Mouse (Mus musculus) ES-CJ7 (cell line): Measurements from ENCODE around the gene Pald1.

Experiments
- DNase-seq: peaks from one replicate; pipeline ENCODE4 v3.0.0; 2011; ENCODE audit warnings: low read depth, low spot score

Gene Pald1

GRCm38 (mm10) chr10:61281115-61281514, 102.2 kb downstream of the Pald1 start:
- no peak for DNase-seq

DNA sequence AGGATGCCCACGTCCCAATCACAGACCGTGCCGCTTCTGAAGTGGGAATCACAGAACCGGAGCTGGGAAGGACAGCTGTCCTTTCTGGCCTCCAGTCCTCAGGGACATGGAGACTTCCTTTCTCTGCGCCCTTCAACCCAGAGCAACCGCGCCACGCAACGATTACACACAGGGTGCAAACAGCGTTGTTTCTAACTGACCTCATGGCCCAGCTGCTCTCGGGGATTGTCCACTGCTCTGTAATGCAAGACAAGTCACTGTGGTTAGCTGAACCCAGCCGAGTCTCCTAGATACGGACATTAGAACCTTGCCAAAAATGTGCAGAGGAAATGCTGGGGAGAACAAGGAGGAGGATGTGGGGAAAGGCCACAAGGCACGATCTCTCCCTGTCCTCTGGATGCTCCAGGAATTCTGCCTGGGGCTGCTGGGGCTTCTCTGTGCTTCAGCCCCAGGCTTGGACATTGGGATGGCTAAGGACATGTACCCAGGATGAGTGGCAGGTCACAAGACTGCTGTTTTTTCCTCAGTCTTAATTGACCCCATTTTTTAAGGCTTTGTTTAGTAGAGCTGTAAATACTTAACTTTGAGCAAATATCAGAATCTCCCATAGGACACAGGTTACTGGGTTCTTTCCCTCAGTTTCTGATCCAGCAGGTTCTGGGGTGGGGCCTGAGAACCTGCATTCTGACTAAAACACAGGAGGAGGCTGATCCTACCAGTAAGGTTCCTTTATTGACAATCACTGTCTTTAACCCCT, 105.2 kb downstream of the Pald1 start:
- no peak for DNase-seq

DNA sequence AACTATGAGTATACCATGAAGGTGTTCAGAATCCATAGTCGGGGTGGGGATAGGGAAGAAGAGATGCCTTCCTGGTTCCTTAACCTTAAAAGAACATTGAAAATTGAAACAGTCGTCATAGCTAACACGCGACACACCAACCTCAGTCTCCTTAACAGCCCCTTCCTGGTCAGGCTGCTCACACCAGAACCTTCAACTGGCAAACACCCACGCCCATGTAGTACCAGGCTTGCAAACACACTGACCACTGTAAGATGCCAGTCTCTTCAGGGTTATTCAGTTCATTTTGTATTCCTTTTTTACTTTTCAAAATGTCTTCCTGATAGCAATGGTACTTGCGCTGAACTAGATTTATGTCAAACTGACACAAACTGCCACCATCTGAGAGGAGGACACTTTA, 106.3 kb downstream of the Pald1 start:
- no peak for DNase-seq

DNA sequence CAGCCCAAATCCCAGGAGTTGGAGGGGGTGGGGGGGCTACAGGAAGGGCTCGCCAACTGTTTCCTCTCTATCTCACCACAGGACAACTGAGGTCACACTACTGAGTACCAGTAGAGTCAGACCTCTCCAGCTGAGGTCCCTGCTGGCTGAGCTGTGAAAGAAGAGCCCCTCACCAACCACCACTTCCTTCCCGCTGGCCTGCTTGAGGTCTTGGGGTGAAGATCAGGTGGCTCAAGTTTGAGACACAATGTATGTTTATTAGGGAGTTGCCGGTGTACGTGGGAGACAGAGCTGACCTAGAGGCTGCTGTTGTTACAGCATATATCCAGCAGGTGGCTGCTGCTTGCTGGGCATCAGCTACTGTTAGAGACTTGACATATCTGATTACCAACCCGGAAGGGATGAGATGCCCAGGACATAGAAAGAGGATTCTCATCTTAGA, 107.6 kb downstream of the Pald1 start:
- DNase-seq: peak; percentile 81

DNA sequence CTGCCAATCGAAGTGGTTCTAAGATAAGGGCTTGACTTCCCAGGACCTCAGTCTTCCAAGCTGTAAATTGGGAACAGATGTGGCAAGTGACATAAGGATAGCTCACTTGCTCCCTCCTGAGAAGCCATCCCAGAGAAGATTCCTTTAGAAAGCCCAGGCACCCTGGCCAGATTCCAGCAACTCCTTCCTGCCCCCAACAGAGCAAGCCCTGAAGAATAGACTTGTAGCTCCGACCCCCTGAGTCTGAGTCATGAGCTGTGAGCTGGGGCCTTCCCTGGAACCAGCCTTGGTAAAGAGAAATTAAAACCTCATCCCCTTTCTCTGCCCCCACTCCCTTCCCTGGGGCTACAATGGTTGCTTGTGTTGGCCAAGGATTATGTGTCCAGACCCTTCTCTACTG, 108.8 kb downstream of the Pald1 start:
- DNase-seq: no peak

DNA sequence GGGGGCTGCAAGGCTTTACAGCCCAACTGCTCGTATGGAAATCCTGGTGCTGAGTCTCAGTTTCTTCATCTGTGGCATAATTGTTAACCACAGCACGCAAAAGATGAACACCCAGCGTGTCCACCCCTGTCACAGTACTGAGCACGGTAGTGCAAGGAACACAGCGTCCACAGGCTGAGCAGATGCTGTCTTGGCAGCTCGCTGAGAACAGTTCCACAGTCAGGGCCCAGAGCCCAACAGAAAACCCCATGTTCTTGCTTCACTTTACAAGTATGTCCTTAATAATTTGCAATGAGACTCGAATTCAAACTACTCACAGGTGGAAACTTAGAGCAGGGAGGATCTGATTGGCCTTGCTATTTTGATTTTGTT, 109.5 kb downstream of the Pald1 start:
- no peak for DNase-seq

DNA sequence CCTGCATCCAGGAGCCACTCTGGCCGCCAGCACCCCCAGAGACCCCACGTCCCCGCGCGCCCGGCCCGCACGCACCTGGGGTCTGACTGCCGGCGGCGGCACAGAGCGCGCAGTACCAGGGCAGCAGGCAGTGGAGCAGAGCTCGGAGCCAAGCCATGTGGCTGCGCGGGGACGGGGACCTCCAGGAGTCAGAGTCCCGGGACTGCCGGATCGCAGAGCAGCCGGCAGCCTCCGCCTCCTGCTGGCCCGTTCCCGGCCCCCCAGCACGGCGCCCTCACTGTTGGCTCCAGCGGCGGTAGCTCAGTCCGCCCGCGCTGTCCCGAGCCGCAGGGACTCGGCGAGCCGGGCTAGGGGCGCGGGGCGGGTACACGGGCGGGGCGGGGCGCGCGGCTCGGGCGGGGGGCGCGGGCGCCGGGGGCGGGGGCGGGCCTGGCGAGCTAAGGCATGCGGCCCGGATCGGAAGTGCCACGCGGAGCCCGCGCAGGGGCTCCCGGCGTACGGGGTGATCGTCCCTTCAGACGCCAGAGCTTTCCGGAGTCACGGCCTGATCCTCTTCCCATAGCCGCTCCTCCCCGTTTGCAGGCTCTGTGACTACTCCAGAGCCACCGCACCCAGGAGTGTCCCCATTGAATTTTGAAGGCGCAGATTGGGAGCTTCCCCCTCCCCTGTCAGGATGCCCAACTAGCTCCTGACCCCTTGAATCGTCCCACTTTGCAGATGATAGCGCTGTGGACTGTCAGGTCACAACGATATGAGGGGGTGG, 110.1 kb downstream of the Pald1 start, which contains the start of gene Adamts14:
Gene Adamts14, minus strand, starts transcription at position 358 of the 763 bp plus-strand sequence.
- DNase-seq: peak; percentile 39

- peak; percentile 23 for DNase-seq
These were observed 110.7 kb downstream of the Pald1 start for GRCm38 (mm10) chr10:61272631-61273030.

DNA sequence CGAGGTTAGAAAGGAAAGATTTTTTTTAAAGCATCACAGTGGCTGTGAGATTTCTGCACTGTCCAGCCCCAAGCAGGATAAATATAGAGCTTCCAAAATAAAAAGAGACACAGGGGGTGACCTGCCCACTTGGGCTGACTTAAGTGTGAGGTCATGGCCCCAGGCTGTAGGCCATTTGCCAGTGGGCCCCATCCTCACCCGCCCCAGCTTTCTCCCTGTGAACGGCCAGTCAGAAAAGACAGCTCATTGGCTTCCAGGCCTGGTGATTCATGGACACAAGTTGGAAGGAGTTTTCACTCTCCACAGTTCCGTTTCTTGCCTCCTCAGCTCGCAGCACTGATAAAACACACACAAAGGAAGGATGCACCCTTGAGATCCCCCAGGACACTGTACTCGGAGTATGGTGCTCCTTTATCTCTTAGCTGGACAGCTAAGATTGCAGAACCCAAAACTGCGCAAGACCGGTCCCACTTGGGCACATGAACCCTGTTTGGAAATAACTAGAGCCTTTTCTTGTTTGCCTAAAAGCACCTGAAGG, 111.2 kb downstream of the Pald1 start:
- no peak for DNase-seq
